8 mouse cellular contexts compared by ENCODE assay signal in the genomic region with DNA sequence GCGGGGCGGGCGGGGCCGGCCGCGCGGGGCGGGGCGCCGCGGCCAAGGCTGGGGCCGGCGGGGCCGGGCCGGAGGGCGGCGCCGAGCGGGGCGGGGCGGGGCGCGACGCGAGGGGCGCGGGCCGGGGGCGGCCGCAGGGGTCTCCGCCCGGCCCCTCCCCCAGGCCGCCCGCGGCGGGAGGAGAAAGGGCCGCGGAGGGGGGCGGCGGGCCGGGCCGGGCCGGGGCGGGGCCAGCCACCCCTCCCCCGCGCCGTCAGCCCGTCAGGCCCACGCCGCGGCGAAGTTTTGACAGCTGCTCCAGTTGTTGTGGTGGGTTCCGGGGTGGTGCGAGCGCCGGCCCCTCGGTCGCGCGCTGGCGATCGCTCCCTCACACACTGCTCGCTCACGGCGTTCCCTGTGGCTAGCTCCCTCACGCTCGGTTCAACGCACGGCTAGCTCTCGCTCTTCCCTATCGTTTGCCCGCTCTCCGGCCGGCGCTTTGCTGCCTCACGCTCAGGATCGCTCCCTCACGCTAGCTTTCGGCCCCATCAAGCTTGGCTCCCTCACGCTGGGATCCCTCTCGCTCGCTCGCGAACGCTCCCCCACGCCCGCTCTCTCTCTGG. TPM values are rescaled to one million over a fixed set of nuclear protein-coding genes. Genes with fewer than 3 reads are reported as not detected.
DNase-seq lines count a peak whose midpoint lies in the region; ATAC-seq and TF ChIP-seq lines count a peak whose summit lies in the region.

No protein-coding gene starts in this region.

- H3K9me3 ChIP-seq in neural tube, embryonic 11.5 days (ENCODE audit: control insufficient read depth, low read length): no peaks in the 10 kb centered on the region
- no peaks in the 10 kb centered on the region for H3K9me3 ChIP-seq in lung, embryonic 14.5 days (ENCODE audit: low read depth, low read length)

- peak overlapping the region; percentile 98 for H3K4me3 ChIP-seq in neural tube, embryonic 11.5 days (ENCODE audit: low read depth, low read length)
- peak overlapping the region; percentile 94 for H3K4me3 ChIP-seq in lung, embryonic 14.5 days (ENCODE audit: low read depth, low read length)

- under 1% methylated on average over 47 of the region's 87 CpGs for WGBS in neural tube, embryonic 11.5 days
- WGBS in lung, embryonic 14.5 days: 0% methylated on average over 22 of the region's 87 CpGs

- peak overlapping the region; percentile 99 for H3K27ac ChIP-seq in neural tube, embryonic 11.5 days (ENCODE audit: low read depth, low read length)
- H3K27ac ChIP-seq in lung, embryonic 14.5 days (ENCODE audit: low read depth): peak overlapping the region; percentile 100

- H3K4me1 ChIP-seq in neural tube, embryonic 11.5 days (ENCODE audit: control insufficient read depth, insufficient read depth, low read length): peaks cover 8% of the 10 kb centered on the region; the same call in 1 of the 2 replicates
- no peaks in the 10 kb centered on the region; the same call in 1 of the 2 replicates for H3K4me1 ChIP-seq in lung, embryonic 14.5 days (ENCODE audit: insufficient read depth)

- H3K9ac ChIP-seq in neural tube, embryonic 11.5 days (ENCODE audit: low read length): peak overlapping the region; percentile 95
- peak overlapping the region; percentile 91 for H3K9ac ChIP-seq in lung, embryonic 14.5 days

- no peaks in the 10 kb centered on the region for H3K36me3 ChIP-seq in neural tube, embryonic 11.5 days (ENCODE audit: control insufficient read depth, insufficient read depth, low read length)
- H3K36me3 ChIP-seq in lung, embryonic 14.5 days (ENCODE audit: insufficient read depth): no peaks in the 10 kb centered on the region

- TF ChIP-seq CTCF in lung, embryonic 14.5 days (IDR thresholded peaks at IDR 0.05; ENCODE audit: low read depth): no peak

- H3K4me2 ChIP-seq in neural tube, embryonic 11.5 days (ENCODE audit: low read depth): peak overlapping the region; percentile 81
- H3K4me2 ChIP-seq in lung, embryonic 14.5 days: peak overlapping the region; percentile 61

- H3K27me3 ChIP-seq in neural tube, embryonic 11.5 days (ENCODE audit: control insufficient read depth, insufficient read depth, low read length): no peaks in the 10 kb centered on the region
- H3K27me3 ChIP-seq in lung, embryonic 14.5 days (ENCODE audit: insufficient read depth, low read length): no peaks in the 10 kb centered on the region

- DNase-seq in neural tube, embryonic 11.5 days (ENCODE audit: low spot score): peak; percentile 87
- no peak for DNase-seq in neural tube, embryonic 10.5 days (ENCODE audit: extremely low spot score, low spot score)
- peak; percentile 75 for DNase-seq in c-Kit-positive CD71-positive TER-119-positive erythroid progenitor cells, embryonic 14.5 days (ENCODE audit: low spot score)
- DNase-seq in kidney, adult 8-10 months: peak; percentile 61 to 62
- DNase-seq in lung, embryonic 14.5 days: peak; percentile 87
- DNase-seq in ovary, postnatal 36 days (ENCODE audit: low spot score): peak; percentile 82
- peak; percentile 82 for DNase-seq in urinary bladder, postnatal 14 days (ENCODE audit: low spot score)

- ATAC-seq in neural tube, embryonic 11.5 days (ENCODE audit: insufficient read depth, low FRiP score, low TSS enrichment): peak; percentile 83
- ATAC-seq in granulocyte monocyte progenitor cell, adult 5-6 weeks (replicated peaks; ENCODE audit: poor library complexity, severe bottlenecking): peak; percentile 57
- ATAC-seq in lung, embryonic 14.5 days (ENCODE audit: insufficient read depth): peak; percentile 90

RNA-seq across cellular contexts. Expression of gene Kmt2c, which starts 0.3 kb away (rescaled TPM):
- 18.7 and 19.8 TPM in 2 replicates for polyA plus RNA-seq in neural tube, embryonic 11.5 days (2014; fragmentation: Nextera tagmentation; extraction: Ambion mirVana)
- total RNA-seq in granulocyte monocyte progenitor cell, adult 5-6 weeks (2014; fragmentation: Nextera tagmentation): 48.6 and 54.5 TPM in 2 replicates
- 29.7 and 33.1 TPM in 2 replicates for total RNA-seq in granulocyte monocyte progenitor cell, adult 5-6 weeks (2017)
- polyA plus RNA-seq in lung, embryonic 14.5 days (2014; fragmentation: Nextera tagmentation; extraction: Ambion mirVana): 17.2 and 18.3 TPM in 2 replicates

RNA-seq across cellular contexts. Expression of gene Cct8l1, which starts 16.9 kb away (rescaled TPM):
- not detected in 2 replicates for polyA plus RNA-seq in neural tube, embryonic 11.5 days (2014; fragmentation: Nextera tagmentation; extraction: Ambion mirVana)
- not detected in 2 replicates for total RNA-seq in granulocyte monocyte progenitor cell, adult 5-6 weeks (2014; fragmentation: Nextera tagmentation)
- not detected in 2 replicates for total RNA-seq in granulocyte monocyte progenitor cell, adult 5-6 weeks (2017)
- polyA plus RNA-seq in lung, embryonic 14.5 days (2014; fragmentation: Nextera tagmentation; extraction: Ambion mirVana): 0.09 TPM in 1 of 2 replicates, not detected in the other
